Mouse (Mus musculus): ENCODE measurements at regions not wholly inside any gene's neighbourhood (a gene's known extent, or its start where the extent isn't known, plus 50 kb on each side); places are given as distances from the start of the nearest gene placed in this dataset.

GRCm38 (mm10) chr9:94239479-94240241, 298.2 kb downstream of the 1190002N15Rik start:
- Histone ChIP-seq H3K27me3 (ENCODE audit: insufficient read depth, low read length) (no peaks in the 10 kb centered on the region), H3K4me2 (ENCODE audit: low read length) (no peak overlapping the region), H3K9me3 (replicated peaks; ENCODE audit: low read length) (no peaks in the 10 kb centered on the region), H3K9ac (ENCODE audit: low read depth, low read length) (no peak overlapping the region), H3K4me1 (replicated peaks; ENCODE audit: insufficient read depth, low read length) (no peaks in the 10 kb centered on the region), H3K4me3 (replicated peaks; ENCODE audit: low read depth, low read length) (no peak overlapping the region), H3K27ac (peak overlapping the region; percentile 8; the same call in 1 of the 2 replicates), H3K36me3 (ENCODE audit: insufficient read depth, low read length) (no peaks in the 10 kb centered on the region)
- no peak for TF ChIP-seq CTCF (IDR thresholded peaks at IDR 0.05; ENCODE audit: low read depth)
- ATAC-seq (replicated peaks; ENCODE audit: low FRiP score, low read depth) (peak; percentile 85), DNase-seq (ENCODE audit: low spot score) (peak; percentile 91)
- WGBS: 15% methylated on average over 8 of the region's 8 CpGs

- Histone ChIP-seq H3K27me3 (ENCODE audit: insufficient read depth, low read length) (no peaks in the 10 kb centered on the region), H3K4me2 (ENCODE audit: low read length) (no peak overlapping the region), H3K4me1 (replicated peaks; ENCODE audit: insufficient read depth, low read length) (no peaks in the 10 kb centered on the region), H3K9me3 (replicated peaks; ENCODE audit: low read length) (no peaks in the 10 kb centered on the region), H3K4me3 (replicated peaks; ENCODE audit: low read depth, low read length) (no peak overlapping the region), H3K9ac (ENCODE audit: low read depth, low read length) (no peak overlapping the region), H3K36me3 (ENCODE audit: insufficient read depth, low read length) (no peaks in the 10 kb centered on the region), H3K27ac (no peak overlapping the region)
- no peak for ATAC-seq (replicated peaks; ENCODE audit: low FRiP score, low read depth)
- peak; percentile 79 for DNase-seq (ENCODE audit: low spot score)
- TF ChIP-seq CTCF (IDR thresholded peaks at IDR 0.05; ENCODE audit: low read depth): no peak
Measured at GRCm38 (mm10) chr9:94238565-94238964, 299.3 kb downstream of the 1190002N15Rik start.

- peak; percentile 68 for ATAC-seq (replicated peaks; ENCODE audit: low FRiP score, low read depth)
- Histone ChIP-seq H3K9me3 (replicated peaks; ENCODE audit: low read length) (no peaks in the 10 kb centered on the region), H3K27ac (no peak overlapping the region), H3K4me3 (replicated peaks; ENCODE audit: low read depth, low read length) (no peak overlapping the region), H3K4me2 (ENCODE audit: low read length) (no peak overlapping the region), H3K4me1 (replicated peaks; ENCODE audit: insufficient read depth, low read length) (no peaks in the 10 kb centered on the region), H3K36me3 (ENCODE audit: insufficient read depth, low read length) (no peaks in the 10 kb centered on the region), H3K9ac (ENCODE audit: low read depth, low read length) (no peak overlapping the region), H3K27me3 (ENCODE audit: insufficient read depth, low read length) (no peaks in the 10 kb centered on the region)
- TF ChIP-seq CTCF (IDR thresholded peaks at IDR 0.05; ENCODE audit: low read depth): no peak
- WGBS: 44% methylated on average over 2 of the region's 2 CpGs
- DNase-seq (ENCODE audit: low spot score): peak; percentile 24
Measured at GRCm38 (mm10) chr9:94229537-94229936, 308.3 kb downstream of the 1190002N15Rik start.

GRCm38 (mm10) chr9:94219116-94219515, 318.8 kb downstream of the 1190002N15Rik start:
- no peak overlapping the region for H3K4me3 ChIP-seq (replicated peaks; ENCODE audit: low read depth, low read length)
- DNase-seq (ENCODE audit: low spot score) (no peak), ATAC-seq (replicated peaks; ENCODE audit: low FRiP score, low read depth) (no peak)
- H3K9me3 ChIP-seq (replicated peaks; ENCODE audit: low read length): no peaks in the 10 kb centered on the region
- TF ChIP-seq CTCF (IDR thresholded peaks at IDR 0.05; ENCODE audit: low read depth): peak; percentile 36; the same call in 1 of the 2 replicates
- H3K27me3 ChIP-seq (ENCODE audit: insufficient read depth, low read length): no peaks in the 10 kb centered on the region
- 77% methylated on average over 2 of the region's 2 CpGs for WGBS
- H3K27ac ChIP-seq: no peak overlapping the region
- H3K4me2 ChIP-seq (ENCODE audit: low read length): no peak overlapping the region
- no peaks in the 10 kb centered on the region for H3K4me1 ChIP-seq (replicated peaks; ENCODE audit: insufficient read depth, low read length)
- no peaks in the 10 kb centered on the region for H3K36me3 ChIP-seq (ENCODE audit: insufficient read depth, low read length)
- H3K9ac ChIP-seq (ENCODE audit: low read depth, low read length): no peak overlapping the region

DNA sequence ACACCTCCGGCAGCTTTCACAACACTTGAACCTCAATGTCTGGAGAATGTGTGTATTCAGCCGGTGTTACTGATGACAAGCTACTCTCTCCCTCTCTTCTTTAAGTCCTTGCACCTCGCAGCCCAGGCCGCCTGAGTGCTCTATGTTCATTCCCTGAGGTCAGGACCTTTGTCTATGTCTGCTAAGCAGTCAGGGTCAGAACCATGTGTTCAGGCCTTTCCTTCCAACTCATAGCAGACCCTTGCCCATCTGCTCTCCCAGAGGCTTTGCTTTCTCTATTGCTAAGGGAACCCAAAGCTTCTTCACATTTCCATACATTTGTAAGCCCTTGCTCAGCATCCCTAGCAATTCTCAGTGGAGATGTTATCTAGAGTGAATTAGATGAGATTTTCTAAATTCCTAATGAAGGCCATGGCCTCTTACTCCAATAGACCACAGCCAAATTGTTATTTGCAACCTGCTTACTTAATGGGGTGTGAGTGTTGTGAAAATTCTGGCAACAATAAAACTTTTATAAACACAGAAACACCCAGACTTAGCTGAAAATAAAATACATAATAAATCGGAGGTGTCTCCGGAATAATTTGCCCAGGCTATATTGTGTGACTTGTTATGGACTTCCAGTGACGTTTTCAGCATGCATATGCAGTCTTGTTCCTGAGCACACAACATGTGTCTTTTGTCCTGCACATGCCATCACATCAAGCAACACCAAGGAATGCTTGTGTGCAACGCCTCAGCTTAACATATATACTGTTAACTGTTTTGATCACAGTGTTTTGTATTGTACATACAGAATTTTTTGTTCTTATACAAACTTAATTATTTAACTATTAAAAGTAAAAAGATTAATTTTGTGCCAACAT, 321.2 kb downstream of the 1190002N15Rik start:
- no peaks in the 10 kb centered on the region for H3K36me3 ChIP-seq (ENCODE audit: insufficient read depth, low read length)
- H3K27me3 ChIP-seq (ENCODE audit: insufficient read depth, low read length): no peaks in the 10 kb centered on the region
- H3K4me3 ChIP-seq (replicated peaks; ENCODE audit: low read depth, low read length): no peak overlapping the region
- no peak overlapping the region for H3K9ac ChIP-seq (ENCODE audit: low read depth, low read length)
- 68% methylated on average over 8 of the region's 8 CpGs for WGBS
- no peak for ATAC-seq (replicated peaks; ENCODE audit: low FRiP score, low read depth)
- H3K27ac ChIP-seq: no peak overlapping the region
- no peak for DNase-seq (ENCODE audit: low spot score)
- no peak for TF ChIP-seq CTCF (IDR thresholded peaks at IDR 0.05; ENCODE audit: low read depth)
- no peak overlapping the region for H3K4me2 ChIP-seq (ENCODE audit: low read length)
- H3K9me3 ChIP-seq (replicated peaks; ENCODE audit: low read length): no peaks in the 10 kb centered on the region
- H3K4me1 ChIP-seq (replicated peaks; ENCODE audit: insufficient read depth, low read length): no peaks in the 10 kb centered on the region

GRCm38 (mm10) chr9:94210467-94211249, 327.2 kb downstream of the 1190002N15Rik start:
- no peak for TF ChIP-seq CTCF (IDR thresholded peaks at IDR 0.05; ENCODE audit: low read depth)
- H3K4me3 ChIP-seq (replicated peaks; ENCODE audit: low read depth, low read length): no peak overlapping the region
- 43% methylated on average over 9 of the region's 9 CpGs for WGBS
- no peak overlapping the region for H3K9ac ChIP-seq (ENCODE audit: low read depth, low read length)
- H3K36me3 ChIP-seq (ENCODE audit: insufficient read depth, low read length): no peaks in the 10 kb centered on the region
- H3K4me1 ChIP-seq (replicated peaks; ENCODE audit: insufficient read depth, low read length): no peaks in the 10 kb centered on the region
- no peak overlapping the region for H3K4me2 ChIP-seq (ENCODE audit: low read length)
- no peak overlapping the region for H3K27ac ChIP-seq
- H3K9me3 ChIP-seq (replicated peaks; ENCODE audit: low read length): no peaks in the 10 kb centered on the region
- H3K27me3 ChIP-seq (ENCODE audit: insufficient read depth, low read length): no peaks in the 10 kb centered on the region
- DNase-seq (ENCODE audit: low spot score) (no peak), ATAC-seq (replicated peaks; ENCODE audit: low FRiP score, low read depth) (no peak)
